Mouse (Mus musculus): ENCODE results near the gene Bst2.

Gene Bst2

DNA sequence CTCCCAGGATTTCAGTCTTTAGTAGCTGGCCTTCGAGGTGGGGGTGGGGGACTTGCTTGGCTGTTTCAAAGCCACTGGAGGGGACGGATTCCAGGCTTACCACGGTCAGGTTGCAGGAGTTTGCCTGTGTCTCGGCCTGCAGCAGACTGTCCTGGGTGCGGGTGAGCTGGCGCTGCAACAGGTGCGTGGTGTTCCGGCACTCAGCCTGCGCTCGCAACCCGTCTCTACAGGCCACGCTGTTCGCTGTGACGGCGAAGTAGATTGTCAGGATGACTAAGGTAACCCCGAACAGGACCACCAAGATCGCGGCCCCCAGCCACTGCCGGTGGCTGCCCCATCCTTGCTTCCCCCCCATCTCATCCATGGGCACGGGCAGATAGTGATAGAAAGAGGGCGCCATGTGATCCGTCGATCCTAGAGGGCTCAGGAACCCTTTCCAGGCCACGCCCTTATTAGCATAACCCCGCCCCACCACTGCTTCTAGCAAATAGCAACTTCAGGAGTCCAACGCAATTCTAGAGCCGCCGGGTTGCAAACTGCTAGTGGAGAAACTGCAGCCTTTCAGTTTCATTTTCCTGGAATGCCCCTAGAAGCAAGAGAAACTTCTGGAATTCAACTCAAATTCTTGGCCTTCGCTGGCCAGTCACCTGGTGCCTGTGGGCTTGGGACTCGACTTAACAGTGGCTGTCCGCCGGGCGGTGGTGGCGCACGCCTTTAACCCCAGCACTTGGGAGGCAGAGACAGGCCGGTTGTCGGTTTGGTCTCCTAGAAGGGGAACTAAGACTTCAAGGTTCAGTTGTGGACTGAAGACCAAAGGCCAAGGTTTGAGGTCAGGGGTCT is at the start of gene Bst2:
Gene Bst2, minus strand, starts transcription at position 429 of the 840 bp plus-strand sequence.
- peak; percentile 53; the same call in 1 of the 2 replicates for ATAC-seq (ENCODE audit: low TSS enrichment)

DNA sequence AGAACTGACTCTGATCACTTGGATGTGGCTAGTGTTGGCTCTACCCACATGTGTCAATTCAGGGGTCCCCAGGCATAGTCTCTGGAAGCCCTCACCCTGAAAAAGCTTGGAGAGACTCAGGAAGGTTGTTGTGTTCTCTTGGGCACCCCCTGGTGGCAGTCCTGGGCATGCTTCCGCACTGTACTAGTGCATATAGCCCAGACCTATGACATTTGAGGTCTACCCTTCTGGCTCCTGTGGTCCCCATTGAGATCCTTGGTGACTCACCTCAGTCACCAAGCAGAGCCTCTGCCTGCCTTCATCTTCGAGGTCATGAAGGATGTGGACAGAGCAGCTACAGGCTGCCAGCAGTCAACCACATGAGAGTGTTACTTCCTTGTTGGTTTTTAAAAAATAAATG is 49.6 kb upstream of the Bst2 start:
- ATAC-seq (ENCODE audit: low TSS enrichment) = no peak

DNA sequence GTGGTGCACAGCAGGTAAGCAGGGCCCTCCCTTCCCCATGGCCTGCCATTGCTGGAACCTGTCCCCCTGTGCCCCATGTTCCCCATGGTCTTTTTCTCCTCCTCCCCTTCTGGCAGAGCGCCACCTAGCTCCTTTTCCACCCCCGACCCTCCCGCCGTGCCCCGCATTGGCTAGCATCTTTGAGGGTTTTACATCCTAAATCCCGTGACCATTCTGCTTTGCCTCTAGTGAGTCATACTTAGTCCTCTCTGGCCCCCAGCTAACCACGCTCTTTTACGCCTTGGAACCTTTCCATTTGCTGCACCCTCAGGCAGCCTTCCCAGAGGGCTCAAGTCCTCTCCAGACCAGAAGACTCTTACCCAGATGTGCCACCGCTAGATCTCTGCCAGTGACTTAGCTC is 42.9 kb upstream of the Bst2 start:
- no peak for ATAC-seq (ENCODE audit: low TSS enrichment)

DNA sequence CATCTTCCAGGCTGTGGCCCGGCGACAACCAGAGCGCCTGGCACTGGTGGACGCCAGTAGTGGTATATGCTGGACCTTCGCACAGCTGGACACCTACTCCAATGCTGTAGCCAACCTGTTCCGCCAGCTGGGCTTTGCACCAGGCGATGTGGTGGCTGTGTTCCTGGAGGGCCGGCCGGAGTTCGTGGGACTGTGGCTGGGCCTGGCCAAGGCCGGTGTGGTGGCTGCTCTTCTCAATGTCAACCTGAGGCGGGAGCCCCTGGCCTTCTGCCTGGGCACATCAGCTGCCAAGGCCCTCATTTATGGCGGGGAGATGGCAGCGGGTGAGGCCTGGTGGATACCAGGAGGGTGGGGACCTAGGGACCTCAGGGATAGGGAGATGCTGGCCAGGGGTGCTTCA is 42.2 kb upstream of the Bst2 start:
- 0 out of 2 replicates have a peak, but pooled peaks have one; percentile 27 for ATAC-seq (ENCODE audit: low TSS enrichment)

DNA sequence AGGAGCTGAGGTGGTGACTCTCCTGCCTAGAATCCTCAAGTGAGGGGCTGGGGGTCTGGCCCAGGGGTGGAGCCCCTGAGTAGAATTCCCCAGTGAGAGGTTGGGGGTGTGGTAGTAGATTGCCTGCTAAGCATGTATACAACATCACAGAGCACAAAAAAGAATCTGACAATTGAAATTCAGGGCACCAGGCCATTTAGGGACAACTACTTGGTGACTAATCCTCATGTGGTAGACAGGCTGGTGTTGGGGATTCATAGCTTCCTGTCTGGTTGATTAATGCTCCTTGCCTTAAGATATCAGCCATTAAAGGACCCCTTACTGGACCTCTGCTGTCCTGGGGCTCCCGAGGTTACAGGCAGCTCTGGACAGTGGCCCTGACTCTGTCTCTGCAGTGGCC is 41.8 kb upstream of the Bst2 start:
- no peak for ATAC-seq (ENCODE audit: low TSS enrichment)

DNA sequence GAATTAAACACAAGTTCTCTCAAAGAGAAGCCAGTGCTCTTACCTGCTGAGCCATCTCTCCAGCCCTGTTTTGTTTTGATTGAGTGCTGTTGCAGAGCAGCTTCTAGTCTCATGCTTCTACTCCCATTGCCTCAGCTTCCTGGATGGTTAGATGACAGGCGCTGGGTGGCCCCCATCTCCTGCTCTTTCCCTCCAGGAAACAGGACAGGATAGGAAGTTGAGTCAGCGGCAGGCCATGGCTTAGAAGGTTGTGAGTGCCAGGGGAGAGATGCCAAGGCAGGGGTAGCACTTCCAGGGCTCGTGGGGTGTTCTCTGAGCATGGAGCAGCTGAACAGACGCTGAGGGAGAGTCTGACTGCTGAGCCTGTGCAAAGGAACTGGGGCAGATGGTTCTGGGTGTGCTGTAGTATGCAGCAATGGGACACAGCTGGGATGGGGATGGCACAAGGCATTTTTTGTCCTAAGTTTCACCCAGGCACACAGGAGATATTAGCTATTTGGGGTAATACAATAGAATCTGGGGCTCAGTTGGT is 40.7 kb upstream of the Bst2 start:
- ATAC-seq (ENCODE audit: low TSS enrichment) = no peak

DNA sequence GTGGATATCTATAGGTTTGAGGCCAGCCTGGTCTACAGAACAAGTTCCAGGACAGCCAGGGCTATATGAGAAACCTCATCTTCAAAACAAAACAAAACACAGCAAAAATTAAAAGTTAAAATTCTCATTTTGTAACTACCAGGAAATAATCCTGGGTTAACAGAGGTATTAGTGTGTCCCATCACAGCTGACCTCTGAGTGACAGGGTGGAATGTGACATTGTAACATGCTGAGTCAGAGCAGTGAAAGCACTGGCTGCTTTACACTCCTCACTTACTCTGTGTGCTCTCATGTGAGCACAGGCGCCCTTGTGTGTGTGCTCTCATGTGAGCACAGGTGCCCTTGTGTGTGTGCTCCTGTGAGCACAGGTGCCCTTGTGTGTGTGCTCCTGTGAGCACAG is 37.8 kb upstream of the Bst2 start:
- ATAC-seq (ENCODE audit: low TSS enrichment) = no peak

DNA sequence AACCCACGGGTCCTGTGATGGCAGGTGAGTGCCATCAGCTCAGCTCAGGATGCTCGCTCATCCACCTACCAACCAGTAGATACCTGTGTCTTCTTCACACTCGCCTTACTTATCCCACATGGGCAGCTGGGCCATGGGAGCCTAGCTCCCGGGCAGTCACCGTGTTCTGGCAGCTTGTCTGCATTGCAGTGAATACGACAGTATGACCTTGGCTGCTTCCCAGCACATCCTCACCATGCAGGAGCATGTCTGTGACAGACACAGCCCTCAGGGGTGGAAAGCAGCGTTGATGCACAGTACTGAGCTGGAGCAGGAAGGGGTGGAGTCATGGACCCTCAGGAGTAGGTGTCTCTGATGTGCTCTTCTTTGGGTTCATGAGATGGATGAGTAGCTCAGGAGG is 37.2 kb upstream of the Bst2 start:
- ATAC-seq (ENCODE audit: low TSS enrichment) = no peak

DNA sequence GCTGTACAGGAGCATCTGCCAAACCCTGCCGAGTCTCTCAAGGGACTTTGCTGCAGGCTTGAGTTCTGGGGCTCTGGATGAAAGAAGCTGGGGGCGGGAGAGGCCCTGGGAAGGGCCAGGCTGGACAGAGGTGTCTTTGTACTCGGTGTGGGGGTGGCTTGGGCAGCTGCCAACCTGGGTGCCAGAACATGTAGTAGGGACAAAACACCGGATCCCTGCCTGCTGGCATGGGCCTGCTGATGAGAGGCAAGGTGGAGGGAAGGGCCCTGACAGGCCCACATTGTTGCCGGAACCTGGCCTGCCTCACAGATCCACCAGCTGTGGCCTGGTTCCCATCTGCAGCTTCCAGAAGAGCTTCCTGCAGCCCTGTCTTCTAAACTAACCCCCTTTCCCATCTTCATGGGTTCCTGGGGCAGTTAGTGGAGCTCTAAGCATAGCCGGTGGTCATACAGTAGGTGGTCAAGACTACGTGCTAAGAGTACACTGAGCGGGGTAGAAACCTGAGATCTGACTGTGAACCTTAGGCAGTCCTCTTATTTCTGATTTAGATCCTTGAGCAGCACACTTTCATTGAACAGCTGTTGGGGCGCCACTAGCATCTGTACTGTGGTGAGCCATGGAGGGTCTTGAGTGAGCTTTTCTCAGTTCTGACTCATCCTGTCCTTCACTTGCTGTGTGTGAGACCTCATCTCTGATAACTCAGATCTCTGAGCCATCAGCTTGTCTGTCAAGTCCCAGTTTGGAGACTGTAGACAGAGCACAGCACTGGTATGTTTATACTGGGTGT is 35.8 kb upstream of the Bst2 start:
- peak; percentile 13 for ATAC-seq (ENCODE audit: low TSS enrichment)

DNA sequence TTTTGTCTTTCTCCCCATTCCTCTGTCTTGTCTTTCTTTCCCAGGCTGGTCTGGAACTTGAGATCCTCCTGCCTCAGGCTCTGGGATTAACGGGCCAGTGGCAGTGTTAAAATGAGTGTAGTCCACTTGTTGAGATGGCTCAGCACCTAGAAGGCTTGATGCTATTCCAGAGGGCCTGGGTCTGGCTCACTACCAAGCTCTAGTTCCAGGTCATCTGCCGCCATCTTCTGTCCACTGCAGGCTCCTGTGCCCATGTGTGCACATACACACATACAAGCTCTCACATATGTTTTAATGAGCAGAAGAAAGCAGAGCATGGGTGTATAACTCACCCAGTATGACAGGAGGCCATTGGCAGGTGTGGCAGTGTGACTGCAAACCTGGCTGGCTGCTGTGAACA is 34.8 kb upstream of the Bst2 start:
- ATAC-seq (ENCODE audit: low TSS enrichment) = no peak

DNA sequence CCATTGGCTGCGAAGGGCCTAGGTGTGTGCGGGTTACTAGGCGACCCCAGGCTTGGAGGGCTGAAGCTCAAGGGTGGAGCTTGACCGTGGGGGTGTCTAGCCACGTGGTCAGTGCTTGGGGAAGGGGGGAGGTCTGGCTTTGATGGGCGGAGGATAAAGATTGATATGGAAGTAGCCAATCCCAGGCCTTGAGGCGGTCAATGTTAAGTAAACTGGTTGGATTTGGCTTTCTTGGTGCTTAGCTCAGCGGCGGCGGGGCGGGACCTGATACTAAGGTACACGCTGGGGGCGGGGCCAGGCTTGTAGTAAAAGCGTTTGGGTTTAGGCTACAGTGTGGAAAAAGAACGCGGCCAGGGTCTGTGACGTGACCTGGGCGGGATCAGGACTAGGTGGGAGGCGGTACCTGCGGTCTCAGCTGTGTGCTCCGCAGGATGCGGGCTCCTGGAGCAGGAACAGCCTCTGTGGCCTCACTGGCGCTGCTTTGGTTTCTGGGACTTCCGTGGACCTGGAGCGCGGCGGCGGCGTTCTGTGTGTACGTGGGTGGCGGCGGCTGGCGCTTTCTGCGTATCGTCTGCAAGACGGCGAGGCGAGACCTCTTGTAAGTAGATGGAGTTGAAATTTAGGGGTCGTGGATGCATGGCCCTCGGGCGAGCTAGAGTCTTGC is 33.2 kb upstream of the Bst2 start:
- ATAC-seq (ENCODE audit: low TSS enrichment) = peak; percentile 74

DNA sequence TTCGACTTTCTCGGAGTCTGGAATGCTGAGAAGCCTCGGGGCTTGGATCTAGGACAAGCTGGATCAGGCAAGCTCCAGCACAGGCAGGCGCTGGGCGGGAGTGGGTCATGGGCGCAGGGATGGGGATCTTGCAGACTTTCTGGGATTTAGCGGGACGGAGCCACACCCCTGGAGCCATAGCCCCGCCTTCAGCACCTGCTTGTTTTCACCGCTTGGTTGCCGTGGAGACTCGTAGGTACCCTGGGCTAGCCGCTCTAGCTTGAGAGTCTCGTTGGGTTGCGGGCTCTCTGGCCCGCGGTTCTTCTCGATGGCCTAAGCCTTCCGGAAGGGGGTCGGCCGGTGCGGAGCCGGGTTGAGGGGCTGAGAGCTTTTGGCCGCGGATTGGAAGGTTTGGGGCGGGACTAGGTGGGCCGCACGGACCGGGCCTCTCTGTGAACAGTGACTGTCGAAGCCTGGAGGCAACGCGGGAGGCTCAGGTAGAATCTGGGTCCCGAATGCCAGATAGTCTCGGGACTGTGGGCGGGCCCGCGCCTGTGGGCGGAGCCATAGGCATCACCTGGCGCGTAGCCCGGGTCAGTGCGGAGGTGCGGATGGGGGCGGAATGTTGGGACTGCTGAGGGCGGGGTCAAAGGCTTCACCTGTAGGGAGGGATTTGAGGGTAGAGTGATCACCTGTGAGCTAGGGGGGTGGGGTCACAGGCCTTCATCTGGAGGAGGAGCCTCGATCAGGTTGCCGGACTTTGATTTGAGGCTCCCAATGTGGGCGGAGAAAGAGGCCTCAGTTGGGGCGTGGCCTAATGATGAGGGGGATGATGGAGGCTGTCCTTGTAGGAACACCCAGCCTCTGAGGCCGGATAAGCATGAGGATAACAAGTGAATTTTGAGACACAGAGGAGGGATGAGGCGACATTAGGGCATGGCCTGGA is 32.4 kb upstream of the Bst2 start:
- peak; percentile 62 for ATAC-seq (ENCODE audit: low TSS enrichment)

DNA sequence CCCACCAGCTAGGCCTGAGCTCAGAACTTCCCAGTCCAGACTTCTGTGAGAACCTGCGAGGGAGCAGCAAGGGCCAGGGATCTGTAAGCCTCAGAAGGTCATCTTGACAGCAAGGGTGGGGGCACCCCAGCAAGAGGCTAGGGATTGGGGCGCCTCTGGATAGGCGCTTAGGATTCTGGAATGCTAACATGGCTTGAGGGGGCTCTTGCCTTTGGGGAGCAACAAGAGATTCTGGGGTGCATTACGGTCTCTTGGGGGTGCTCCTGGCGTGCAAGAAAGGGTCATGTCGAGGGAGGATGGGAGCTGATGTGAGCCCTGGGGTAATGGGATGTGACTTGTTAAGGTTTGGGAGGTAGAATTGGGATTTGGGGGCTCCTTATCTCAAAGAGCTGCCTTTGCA is 31.7 kb upstream of the Bst2 start:
- no peak for ATAC-seq (ENCODE audit: low TSS enrichment)

DNA sequence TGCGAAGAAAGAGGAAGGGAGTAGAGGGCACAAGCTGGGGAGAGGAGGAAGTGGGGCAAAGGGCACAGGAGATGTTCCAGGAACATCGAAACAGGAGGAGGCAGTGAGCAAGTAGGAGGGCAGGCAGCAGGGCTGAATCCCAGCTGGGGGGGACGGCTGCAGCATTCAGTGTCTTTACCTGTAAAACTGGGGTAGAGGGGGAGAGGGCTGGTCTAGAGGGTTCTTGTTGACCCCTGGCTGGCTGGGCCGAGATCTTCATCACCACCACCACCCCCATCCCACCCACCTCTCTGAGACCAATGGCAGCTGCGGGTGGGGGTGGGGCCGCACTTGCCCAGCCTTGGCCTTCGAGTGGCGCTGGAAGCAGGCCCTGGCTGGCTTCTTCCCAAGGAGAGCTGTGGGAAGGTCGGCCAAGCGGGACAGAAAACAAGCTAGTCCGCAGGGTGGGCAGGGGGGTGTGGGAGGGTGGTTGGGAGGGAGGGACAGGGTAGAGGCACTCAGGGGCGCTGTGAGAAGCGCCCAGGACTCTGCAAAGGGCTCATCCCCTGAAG is 31.2 kb upstream of the Bst2 start, which contains the start of gene Slc27a1:
Gene Slc27a1, plus strand, starts transcription at position 496 of the 551 bp plus-strand sequence.
- ATAC-seq (ENCODE audit: low TSS enrichment) = no peak

DNA sequence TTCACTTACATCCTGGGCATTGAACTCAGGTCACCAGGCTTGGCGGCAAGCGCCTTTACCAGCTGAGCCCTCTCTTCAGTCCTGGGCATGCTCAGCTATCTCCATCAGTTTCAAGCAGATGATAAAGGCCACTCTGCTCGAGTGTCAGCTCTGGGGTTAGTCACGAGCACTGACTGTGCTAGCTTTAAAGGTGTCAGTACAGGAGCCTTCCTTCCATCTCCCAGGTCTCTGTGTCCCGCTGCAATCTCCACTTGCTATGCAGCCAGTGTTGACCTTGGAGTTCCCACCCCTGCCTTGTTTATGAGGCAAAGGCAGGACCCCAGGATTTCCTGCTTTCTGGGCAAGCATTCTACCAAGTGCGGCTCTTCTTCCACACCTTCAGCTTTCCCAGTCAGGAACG is 30.3 kb upstream of the Bst2 start:
- no peak for ATAC-seq (ENCODE audit: low TSS enrichment)

DNA sequence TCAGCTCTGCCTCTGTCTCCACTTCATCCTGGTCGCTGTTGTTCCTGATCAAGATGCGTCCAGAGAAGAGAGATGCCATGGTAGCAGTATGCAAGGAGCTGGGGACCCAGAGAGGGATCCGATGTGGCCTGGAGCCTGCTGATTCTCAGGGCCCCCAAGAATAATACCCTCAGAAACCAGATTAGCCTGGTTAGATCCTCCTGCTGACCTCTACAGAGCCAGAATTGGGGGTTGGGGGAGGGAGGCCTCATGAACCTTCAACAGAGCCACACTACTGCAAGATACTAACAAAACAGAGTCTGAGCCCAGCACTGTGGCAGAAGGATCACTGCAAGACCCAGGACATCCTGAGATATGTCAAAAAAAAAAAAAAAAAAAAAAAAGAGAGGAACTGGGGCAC is 29.2 kb upstream of the Bst2 start, which contains the start of gene Nxnl1:
Gene Nxnl1, minus strand, starts transcription at position 101 of the 400 bp plus-strand sequence.
- no peak for ATAC-seq (ENCODE audit: low TSS enrichment)

DNA sequence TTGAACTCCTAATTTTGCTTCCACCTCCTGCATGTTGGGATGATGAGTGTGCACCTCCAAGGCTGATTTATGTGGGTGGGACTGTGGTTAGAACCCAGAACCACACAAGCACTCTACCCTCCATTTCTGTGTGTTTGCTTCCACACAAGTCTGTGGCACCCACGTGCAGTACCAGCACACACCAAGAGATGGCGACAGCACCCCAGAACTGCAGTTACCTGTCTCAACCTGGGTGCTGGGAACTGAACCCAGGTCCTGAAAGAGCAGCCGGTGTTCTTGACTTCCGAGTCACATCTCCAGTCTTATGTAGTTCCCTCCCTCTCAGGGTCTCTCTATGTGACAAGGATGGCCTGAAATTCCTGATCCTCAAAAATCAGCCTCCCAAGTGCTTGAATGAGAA is 26.7 kb upstream of the Bst2 start:
- ATAC-seq (ENCODE audit: low TSS enrichment) = no peak

DNA sequence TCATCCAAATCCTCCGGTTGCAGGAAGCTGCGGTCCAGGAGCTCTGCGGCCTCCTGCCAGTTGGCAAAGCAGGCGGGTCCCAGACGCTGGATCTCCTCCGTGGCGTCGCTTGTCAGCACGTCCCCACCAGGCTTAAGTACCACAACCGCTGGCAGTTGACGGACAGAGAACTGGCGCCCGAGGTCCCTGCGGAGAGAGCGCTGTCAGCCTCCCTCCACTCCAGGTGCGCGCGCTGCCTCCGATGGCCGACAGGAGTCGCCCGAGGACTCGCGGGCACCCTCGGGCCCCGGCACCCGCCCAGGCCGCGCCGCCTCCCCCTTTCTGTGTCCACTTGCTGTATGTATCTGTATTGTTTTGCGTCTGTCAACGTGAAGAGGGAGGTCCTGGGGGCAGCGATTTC is 25.5 kb upstream of the Bst2 start:
- ATAC-seq (ENCODE audit: low TSS enrichment) = peak; percentile 72

DNA sequence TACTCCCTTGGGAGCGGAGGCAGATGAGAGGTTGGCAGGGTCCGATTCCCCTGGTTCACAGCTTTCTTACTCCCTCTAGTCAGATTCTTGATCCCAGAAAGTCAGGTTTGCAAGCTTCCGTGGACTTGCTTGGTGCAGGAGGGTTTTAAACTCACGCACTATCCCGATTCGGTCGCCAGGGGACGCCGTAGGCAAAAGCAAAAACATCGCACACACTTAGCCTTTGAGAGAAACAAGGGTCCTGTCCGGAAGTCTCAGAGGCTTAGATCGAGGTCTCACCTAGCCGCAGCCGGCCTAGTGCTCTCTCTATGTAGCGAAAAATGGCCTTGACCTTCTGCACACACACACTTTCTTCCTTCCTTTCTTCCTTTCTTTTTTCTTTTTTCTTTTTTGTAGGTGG is 24.1 kb upstream of the Bst2 start:
- peak; percentile 72 for ATAC-seq (ENCODE audit: low TSS enrichment)

DNA sequence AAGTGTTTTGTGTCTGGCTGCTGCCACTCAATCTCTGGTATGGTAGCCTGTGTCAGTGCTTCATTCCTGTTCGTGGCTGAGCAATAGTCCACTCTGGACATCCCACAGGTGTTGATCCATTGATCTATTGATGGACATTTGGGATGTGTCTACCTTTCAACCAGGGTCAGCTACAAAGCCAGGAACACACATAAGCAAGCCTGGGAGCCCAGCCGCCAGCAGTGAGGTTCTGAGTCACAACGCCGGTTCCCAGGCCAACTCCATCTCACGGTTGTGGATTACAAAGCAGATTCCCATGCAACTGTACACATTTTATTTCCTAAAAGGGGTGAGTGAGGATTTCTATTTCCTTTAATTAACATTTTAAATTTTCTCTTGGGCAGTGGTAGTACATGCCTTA is 23.5 kb upstream of the Bst2 start:
- ATAC-seq (ENCODE audit: low TSS enrichment) = no peak

DNA sequence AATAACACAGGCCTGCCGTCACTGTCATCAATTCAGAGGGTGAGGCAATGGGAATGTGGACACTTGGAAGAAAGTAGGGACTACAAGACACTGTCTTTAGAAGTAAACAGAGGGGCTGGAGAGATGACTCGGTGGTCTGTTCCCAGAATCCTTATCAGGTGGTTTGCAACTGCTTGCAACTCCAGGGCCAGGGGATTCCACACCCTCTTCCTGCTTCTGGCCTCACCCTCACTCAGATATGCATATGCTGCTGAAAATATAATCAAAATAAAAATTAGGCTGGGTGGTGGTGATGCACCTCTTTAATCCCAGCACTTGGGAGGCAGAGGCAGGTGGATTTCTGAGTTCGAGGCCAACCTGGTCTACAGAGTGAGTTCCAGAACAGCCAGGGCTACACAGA is 22.8 kb upstream of the Bst2 start:
- ATAC-seq (ENCODE audit: low TSS enrichment) = no peak

Data from frontal cortex, adult (tissue).